Mouse (Mus musculus): ENCODE data around the gene Mylk.
"Not testable (repeated sequence)": the region's sequence is repeated elsewhere in the genome, so short reads cannot be mapped to it uniquely, and the experiment has no call there.

The Mylk gene

DNA sequence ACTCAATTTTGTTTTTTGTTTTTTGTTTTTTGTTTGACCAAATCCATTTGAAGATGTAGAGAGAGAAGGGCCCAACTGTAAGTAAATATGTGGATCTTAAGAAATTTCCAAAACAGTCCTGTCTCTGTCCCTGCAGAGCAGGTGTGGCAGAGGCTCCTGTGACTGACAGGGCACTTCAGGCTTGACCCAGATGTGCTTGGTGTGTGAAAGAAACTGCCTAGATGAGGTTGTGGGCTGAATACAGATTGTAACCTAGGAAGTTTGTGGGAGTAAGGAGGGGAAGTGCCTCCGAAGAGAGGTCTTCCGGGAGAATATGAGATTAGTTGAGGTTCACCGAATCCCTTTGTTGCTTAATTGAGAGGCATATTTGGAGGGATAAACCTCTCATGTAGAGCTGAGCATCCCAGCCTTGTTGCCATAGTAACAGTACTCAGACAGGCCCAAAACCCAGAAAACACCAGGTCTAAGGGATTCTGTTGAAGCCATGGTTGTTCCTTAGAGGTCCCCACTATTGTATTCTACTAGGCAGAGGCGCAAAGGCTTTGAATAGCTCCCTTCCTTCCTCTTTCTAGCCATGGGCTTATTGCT lies 27.5 kb downstream of the Mylk start:
- no peak for DNase-seq

DNA sequence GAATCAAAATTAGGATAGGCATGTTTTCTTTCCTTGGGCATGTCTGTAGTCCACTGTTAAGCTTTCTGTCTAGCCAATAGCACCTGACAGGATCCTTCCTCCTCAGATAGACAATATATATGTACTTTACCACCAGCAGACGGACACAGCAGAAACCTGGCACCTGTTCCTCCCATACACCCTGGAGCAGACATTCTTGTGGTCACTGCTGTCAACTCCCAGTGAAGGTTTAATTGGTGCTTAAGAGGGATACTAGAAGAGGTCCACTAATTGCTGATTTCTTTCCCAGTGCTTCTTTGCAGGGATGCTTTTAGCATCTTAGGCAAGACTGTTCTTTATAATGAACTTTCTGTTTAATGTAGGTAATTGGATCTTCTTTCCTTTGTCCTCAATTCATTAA lies 37.4 kb downstream of the Mylk start:
- DNase-seq = no peak

DNA sequence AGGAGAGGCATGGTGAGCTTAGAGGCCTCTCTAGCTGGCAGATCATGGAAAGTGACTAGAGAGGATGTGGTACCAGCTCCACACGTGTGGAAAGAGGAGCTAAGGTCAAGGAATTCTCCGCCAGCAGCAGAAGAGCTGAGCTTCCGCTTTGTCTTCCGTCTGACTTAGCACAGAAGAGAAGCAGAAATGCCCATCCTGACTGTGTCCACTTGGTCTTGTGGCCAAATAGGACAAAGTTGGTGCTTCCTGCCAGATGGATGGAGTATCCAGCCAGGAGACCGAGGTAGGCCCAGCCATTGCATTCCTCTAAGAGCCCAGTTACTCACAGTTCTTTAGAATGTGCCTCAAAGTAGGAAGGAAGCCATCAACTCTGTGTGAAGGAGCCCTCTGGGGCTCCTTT lies 38.5 kb downstream of the Mylk start:
- no peak for DNase-seq

DNA sequence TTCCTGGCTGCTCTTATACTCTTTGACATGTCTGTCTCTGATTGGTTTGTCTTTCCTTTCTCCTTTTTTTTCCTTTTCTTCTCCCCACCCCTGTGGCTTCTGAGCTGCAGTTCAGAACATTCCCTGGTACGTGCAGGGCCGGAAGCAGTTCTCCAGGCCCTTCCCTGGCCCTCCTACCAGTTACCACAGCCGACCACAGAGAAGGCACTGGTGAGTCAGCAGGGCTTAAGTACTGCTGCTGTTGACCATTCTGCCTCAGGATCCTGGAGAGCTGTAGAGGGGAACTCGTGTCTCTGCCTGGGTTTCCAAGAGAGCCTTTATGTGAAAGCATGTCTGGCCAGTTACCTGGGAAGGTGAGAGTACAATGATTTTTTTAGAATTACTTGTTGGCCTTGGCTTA lies 39.7 kb downstream of the Mylk start:
- no peak for DNase-seq

DNA sequence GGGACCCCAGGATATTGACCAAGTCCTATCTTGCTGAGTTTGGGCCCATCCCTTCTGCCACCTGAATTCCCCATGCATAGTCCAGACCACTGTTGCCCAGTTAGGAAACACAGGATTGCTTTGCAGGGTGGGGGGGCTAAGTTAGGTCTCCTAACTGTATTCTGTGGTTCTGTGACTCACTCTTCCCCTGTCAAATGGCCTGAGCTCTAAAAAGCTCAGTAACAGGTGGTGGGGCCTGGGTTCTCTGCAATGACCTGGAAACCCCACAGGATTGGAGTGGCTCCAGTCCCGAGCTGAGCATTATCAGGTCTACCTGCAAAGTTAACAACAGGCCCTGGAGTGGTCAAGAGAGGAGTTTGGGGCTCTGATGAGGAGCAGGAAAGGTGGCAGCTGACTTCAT lies 47.5 kb downstream of the Mylk start:
- no peak for DNase-seq

DNA sequence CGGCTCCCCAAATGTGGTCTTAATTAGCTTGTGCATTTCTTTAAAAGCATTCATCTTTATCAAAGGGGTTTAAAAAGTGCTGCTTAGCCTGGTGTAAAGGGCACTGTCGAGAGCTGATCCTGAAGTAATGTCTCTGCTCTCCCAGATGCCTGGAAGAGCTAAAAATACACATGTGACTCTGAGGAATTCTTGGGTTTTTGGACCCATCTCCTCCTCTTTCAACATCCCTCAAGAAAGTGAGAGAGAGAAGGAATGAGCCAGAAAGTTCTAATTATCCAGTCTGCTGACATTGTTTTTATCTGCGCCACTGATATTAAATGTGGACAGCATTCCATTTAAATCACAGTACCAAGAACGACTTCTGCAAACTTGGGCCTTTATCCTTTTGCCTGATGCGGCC lies 48.0 kb downstream of the Mylk start:
- no peak for DNase-seq

DNA sequence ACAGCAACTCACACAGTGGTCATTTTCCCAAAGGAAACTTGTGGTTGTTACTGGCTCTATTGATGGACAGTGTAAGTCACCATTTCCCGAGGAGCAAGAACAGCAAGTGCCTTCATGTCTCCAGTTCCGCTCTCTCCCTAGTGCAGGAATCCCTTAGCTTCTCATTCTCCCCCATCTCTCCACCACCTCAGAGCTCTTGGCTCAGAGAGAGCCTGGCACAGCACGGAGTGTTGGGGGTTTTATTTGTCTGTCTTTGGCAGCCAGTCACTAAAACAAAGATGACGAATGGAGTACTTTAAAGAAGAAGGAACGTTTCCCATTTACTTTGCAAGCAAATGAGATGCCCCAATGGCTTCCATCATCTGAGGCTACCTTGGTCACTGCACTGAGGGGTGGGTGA lies 56.2 kb downstream of the Mylk start:
- DNase-seq = no peak

DNA sequence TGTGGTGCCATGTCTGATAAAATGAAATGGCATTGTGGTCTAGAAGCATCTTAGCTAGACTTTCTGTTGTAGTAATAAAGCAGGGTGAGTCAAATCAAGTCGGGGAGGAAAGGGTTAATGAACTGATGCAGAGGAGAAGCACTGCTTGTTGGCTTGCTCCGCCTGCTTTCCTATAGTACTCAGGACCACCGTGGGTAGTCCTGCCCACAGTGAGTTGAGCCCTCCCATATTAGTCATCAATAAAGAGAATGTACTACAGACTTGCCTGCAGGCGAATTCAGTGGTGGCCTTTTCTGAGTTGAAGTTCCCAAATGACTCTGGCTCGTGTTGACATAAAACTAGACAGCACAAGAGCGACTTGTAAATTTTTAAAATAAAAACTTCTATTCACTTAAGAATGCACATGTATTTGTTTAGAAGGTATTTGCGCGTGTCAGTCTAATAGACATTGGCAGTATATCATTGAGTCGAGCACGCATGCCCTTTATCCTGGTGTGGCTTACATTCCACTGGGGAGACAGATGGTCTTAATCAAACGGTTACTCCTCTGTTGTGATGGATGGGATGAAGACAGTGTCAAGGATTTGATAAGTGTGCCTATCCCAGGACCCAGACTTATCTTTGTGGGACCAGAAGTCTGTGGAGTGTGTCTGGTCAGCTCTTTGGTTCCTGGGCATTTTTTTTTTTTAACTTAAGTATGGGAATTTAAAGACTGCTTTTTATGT lies 59.4 kb downstream of the Mylk start:
- DNase-seq = no peak

DNA sequence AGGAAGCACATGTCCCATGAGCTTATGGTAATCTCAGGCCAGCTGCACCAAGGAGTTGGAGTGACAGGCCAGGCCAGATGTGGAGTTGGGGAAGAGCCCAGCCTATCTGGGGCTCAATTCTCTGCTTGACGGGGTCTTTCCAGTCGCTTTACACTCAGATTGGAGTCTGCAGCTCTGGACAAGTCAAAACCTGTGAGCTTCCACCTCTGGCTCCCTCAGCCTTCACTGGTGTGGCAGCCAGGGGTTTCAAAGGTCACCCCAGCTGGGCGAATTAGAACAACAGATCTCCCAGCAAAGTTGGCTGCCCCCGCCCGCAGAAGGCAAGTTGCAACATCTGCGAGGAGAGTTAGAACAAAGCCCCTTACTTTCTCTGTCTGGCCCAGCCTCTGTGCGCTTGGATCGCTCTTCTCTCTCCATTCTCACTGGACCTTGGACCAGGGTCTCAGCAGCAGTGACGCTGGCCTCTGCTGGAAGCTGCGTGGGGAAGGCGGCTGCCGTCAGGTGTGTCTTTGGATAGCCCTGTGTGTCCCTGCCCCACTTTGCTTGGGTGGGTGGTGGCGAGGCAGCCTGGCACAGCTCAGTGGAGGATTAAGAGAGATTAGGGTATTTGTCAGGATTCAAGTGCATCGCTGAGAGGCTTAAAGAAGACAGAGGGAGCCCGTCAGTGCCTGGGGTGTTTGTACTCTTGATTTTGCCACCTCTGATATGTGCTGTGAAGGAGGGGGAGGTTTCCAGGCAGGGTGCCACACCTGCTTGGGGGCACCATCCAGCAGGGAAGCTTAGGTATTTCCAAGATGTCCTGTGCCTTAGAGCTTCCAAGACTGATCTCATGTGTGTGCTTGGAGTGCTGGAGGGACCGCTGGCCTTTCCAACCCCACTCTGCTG lies 62.1 kb downstream of the Mylk start:
- DNase-seq = no peak

DNA sequence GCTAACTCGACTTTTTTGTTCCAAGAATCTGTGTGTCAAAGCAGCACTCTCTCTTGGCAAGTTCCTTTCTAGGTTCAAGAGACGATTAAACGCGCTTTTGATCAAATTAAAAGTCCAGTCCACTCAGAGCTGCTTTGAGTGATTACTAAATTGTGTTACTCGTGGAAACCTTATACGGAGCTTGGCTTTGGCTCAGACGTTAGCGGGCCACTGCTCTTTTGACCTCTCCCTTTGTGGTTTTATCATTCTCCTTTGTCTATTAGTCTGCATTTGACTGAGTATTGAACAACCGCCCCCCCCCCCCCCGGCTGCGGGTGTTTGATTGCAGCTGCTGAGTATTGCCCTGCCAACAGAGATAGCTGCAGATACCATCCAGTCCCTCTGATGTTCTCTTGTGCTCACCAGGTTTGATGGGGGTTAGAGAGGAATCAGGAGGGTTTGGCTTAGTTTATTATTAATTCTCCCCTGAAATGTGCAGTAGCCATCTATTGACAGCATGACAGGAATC lies 62.8 kb downstream of the Mylk start:
- DNase-seq = no peak

DNA sequence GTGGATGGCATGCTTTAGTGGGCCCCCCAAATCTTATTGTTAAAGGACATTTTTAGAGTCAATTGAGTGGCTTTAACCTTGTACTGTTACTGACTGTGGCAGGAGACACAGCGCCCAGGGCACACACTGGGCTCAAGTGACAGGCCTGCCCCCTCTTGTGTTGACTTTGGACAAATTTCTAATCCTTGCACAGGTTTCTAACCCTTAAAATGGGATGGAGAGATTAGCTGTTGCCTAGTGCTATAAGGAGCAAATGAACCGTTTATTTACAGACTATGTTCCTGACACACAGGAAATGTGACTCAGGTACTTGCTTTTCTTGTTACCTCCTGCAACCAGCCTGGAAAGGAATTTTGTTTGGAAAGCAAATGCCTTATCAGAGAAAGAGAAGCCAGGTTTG lies 67.2 kb downstream of the Mylk start:
- DNase-seq = no peak

DNA sequence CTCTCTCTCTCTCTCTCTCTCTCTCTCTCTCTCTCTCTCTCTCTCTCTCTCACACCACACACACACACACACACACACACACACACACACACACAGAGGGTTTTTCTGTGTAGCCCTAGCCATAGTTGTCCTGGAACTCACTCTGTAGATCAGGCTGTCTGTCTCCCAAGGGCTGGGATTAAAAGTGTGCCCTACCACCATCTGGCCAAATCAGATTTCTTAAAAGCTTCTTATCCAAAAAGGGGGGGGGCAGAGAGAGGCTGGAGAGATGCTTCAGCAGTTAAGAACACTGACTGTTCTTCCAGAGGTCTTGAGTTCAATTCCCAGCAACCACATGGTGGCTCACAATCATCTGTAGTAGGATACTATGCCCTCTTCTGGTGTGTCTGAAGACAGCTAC lies 68.2 kb downstream of the Mylk start:
- DNase-seq = not testable (repeated sequence)

DNA sequence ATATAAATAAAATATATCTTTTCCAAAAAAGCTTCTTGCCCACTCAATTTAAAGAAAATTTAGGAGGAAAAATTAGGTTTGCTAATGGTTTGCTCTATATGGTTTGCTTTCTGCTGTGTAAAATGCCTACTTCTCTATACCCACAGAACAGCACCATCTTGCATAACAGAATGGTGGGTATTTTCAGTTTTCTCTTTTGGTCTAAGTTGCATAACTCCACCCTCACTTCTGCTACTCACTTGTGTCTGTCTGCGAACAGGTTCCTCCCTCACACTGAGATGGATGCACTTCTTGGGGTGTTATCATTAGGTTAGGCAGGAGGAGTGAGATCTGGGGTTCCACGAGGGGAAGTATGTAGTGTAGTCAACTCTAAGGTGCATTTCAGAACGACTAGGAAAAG lies 68.6 kb downstream of the Mylk start:
- DNase-seq = no peak

DNA sequence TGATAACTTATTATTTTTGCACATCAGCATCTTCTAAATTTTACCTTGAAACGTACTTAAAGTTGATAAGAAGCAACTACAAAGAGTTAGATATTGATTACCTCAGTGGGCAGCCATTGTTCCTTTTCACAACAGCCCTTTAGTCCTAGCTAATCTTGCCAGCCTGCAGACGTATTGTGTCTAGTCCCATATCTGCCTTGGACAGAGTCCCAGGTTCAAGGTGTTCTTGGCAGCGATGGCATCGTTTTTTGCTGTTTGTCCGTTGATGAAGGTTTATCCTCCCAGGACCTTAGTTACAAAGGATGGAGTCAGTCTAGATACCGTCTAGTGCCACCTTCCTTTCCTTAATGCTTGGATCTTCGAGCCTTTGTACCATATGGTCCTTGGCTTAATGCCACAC lies 69.6 kb downstream of the Mylk start:
- DNase-seq = no peak

DNA sequence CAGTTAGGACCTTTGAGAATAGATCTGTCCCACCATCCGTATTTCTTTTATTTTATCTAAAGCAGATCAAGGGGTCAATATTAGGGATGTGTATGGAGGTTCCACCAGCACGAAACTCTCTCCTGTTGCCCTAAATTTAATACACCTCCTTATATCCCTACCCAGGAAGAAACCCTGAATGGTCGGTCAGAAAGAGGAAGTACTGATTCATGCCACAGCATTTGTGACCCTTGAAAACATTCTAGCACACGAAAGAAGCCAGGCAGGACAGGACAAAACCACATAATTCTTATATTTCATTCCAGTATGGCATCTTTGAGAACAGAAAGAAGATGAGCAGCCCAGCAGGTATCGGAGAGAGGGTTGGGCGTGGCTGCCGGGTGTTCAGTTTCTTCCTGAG lies 71.5 kb downstream of the Mylk start:
- no peak for DNase-seq

DNA sequence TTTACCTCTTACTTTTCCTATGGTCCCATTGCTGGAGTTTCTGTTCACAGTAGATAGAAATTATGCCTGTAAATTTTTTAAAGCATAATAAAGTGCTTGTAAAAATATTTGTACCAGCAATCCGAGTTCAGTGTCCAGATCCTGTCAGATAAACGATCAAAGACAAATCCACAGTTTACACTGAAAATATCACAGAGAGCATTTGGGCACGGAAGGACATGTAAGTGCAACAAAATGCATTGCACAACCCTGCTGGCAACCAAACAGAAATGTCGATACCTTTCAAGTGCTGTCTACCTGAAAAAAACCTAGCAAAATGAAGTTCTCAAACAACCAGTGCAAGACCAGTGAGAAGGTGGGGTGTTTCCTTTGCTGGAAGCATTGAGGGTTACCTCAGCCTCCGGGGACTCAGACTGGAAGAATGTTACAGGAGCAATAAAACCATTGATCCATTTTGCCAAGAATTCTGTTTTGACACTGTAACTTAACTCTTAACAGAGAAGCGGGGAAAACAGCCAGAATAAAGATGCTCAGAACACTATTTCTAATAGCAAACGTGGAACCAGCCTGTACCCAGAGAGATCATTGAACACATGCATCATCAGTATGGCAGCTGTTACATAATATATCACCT lies 80.2 kb downstream of the Mylk start:
- DNase-seq = no peak

DNA sequence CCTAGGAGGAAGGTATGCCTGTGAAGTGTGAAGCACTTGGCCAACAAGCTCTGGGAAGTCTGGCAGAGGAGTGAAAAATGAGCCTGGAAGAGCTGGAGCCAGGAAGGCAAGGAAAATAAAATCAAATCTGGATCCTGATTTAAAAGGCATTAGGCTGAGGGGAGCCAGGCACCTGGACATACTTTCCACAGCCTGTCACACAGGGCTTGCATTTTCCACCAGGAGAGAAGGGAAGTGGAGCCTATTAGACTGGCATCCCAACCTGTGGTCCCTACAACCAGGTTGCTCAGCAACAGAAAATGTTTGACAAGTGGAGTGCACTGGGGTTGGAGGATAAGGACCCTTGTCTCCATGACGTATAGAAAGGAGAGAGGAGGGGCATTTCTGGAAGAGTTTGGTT lies 89.5 kb downstream of the Mylk start:
- DNase-seq = no peak

DNA sequence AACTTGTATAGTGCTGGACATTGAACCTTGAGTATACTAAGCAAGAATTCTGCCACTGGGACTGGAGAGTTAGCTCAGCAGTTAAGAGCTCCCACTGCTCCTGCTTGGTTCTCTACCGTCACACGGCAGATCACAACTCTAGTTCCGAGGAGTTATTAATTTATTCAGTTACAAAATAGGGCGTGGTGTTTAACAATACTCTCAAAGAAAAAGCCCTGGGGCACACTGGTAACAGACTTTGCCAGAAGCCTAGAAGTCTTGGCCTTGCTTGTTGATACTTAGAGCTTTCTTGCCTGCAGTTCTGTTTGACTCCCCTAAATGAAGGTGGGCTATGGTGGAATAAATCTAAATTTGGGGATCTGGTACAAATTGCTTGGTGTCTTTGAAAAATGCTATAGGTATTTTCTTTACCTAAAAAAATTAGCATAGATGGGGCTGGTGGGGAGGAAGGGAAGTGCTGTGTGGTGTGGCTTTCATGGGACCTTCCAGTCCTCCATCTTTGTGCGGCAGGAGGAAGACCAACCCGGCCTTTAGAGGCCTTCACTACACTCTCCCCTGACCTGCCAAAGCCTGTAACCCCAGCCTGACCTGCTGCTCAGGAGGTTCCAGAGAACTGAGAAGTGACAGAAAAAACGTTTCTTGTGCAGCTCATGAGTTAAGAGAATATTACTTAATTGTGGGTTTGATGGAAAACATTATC lies 94.1 kb downstream of the Mylk start:
- DNase-seq = no peak

DNA sequence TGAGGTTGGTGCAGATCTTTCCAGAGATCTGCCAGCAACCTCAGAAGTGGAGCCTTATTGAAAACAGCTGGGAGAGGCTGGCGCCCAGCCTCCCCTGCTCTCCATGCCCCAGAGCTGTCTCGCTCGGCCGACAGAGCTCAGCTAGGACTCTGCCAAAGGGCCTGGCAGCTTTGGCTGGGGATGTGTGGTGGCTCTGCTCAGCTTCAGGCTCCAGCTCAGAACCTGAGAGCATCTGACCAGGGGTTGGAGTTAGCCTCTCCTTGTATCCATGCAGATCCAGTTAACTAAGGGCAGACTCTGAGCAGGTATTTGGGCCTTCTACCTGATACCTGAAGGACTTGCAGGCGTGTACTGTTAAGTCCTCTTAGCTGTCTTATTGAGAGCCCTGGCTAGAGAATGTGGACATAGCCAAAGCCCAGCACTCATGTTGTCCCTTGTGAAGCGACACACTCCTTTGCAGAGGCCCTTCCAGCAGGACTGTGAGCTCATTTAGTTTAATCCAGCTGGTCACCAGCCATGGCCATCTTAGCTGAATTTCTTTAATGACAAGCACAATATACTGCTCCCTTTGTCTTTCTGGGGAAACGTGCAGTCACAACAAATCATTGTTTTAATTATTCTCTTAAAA lies 94.8 kb downstream of the Mylk start:
- DNase-seq = no peak

DNA sequence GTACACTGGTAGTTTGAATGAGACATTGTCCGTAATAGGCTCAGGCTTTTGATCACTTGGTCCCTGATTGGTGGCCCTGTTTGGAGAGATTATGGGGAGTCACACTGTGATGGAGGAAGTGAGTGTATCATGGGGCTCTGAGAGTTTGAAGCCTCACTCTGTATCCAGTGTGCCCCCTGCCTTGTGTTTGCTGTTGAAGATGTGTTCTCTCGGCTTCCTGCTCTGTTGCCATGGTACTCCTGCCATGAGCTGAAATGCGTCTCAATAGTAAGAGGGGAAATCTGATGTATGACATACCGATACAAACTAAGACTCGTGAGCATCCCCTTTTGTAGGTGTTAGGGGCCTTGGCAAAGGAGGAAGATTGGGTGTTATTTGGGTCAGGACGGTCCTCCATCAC lies 99.8 kb downstream of the Mylk start:
- no peak for DNase-seq

DNA sequence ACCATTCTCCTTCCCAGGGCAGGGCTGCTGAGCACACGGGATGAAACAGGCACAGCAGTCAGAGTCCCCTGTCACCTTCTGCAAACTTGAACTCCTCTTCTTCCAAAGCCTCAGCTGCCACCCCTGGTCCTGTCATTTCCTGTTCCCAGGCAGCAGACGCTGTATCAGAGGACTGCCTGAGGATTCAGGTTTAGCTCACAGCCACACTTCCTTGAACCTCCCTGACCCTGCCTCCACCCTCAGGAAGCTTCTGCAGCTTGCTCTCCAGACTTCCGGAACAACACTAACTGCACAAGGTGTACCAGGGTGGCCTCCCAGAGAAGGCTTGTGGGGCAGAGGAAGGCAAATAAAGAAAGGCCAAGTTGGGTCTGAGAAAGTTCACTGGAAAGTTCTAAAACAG lies 102.6 kb downstream of the Mylk start:
- no peak for DNase-seq

DNA sequence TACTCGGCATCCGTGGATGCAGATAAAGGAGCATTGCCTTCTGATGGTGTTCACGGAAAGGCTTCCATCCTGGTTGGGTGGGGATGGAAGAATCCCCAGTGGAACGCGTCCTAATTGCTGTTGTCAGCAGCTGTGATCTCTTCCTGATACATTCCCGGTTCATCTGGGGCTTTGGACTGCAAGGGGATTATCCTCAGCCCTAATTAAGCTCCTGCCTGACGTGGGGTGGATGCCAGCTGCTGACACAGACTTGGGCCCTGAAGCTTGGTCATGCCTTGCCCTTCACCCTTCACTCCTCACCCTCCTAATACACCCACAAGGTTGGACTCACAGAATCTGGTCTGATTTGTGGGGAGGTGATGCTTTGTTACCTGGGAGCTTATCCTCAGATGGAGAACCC lies 109.1 kb downstream of the Mylk start:
- DNase-seq = no peak
